Comparison of ENCODE assay signal across 9 mouse cellular contexts in genomic region chr8:45410882-45411281, GRCm38 (mm10). TPM values are rescaled to one million over a fixed set of nuclear protein-coding genes. Genes with fewer than 3 reads are reported as not detected.
A peak's percentile ranks its signal among the peaks of the same experiment; 100 is the strongest.
DNase-seq lines count a peak whose midpoint lies in the region; ATAC-seq and TF ChIP-seq lines count a peak whose summit lies in the region.
"Had no signal": no experiment of that assay in that cellular context is flagged by ENCODE, and none has a peak within 500 bp of the region (broad histone marks: within the 10 kb centered on the region; RNA-seq: fewer than 3 reads in every experiment).

Gene Tlr3, minus strand, starts transcription at chr8:45411080.

- WGBS in heart, embryonic 11.5 days (ENCODE audit: insufficient replicate concordance), result 74% methylated on average over 2 of the region's 2 CpGs
- WGBS in embryonic facial prominence, embryonic 10.5 days, result 61% methylated on average over 2 of the region's 2 CpGs
- 34% methylated on average over 2 of the region's 2 CpGs for WGBS in intestine, embryonic 15.5 days
- 39% methylated on average over 2 of the region's 2 CpGs for WGBS in lung, postnatal 0 days

- intact Hi-C loops in heart, postnatal 25 days (cut with DNase I), result no loop called here

- no peaks in the 10 kb centered on the region for H3K9me3 ChIP-seq in heart, embryonic 11.5 days (replicated peaks; ENCODE audit: control insufficient read depth, low read length)
- H3K9me3 ChIP-seq in embryonic facial prominence, embryonic 10.5 days, result no peaks in the 10 kb centered on the region
- H3K9me3 ChIP-seq in intestine, embryonic 15.5 days, result no peaks in the 10 kb centered on the region
- no peaks in the 10 kb centered on the region for H3K9me3 ChIP-seq in lung, postnatal 0 days (ENCODE audit: low read length)

- no peak for ATAC-seq in heart, embryonic 11.5 days (replicated peaks; ENCODE audit: insufficient number of reproducible peaks, low FRiP score, low TSS enrichment)
- peak; percentile 51 for ATAC-seq in intestine, embryonic 15.5 days
- peak; percentile 22; the same call in 1 of the 2 replicates for ATAC-seq in lung, postnatal 0 days

- H3K4me3 ChIP-seq in heart, embryonic 11.5 days (ENCODE audit: low read depth, low read length), result peak within 1 kb of the TSS; percentile 47
- H3K4me3 ChIP-seq in embryonic facial prominence, embryonic 10.5 days, result peak within 1 kb of the TSS; percentile 50
- H3K4me3 ChIP-seq in intestine, embryonic 15.5 days (replicated peaks), result peak within 1 kb of the TSS; percentile 47
- peak within 1 kb of the TSS; percentile 51 for H3K4me3 ChIP-seq in lung, postnatal 0 days (ENCODE audit: low read depth, low read length)

- H3K4me1 ChIP-seq in heart, embryonic 11.5 days (ENCODE audit: control insufficient read depth, insufficient read depth, low read length), result no peaks in the 10 kb centered on the region
- peaks cover 7% of the 10 kb centered on the region for H3K4me1 ChIP-seq in embryonic facial prominence, embryonic 10.5 days
- no peaks in the 10 kb centered on the region for H3K4me1 ChIP-seq in intestine, embryonic 15.5 days (replicated peaks)
- H3K4me1 ChIP-seq in lung, postnatal 0 days (ENCODE audit: insufficient read depth, low read depth, low read length), result no peaks in the 10 kb centered on the region

- peak within 1 kb of the TSS; percentile 50 for H3K27ac ChIP-seq in heart, embryonic 11.5 days (ENCODE audit: low read depth, low read length)
- H3K27ac ChIP-seq in embryonic facial prominence, embryonic 10.5 days (replicated peaks), result peak within 1 kb of the TSS; percentile 71
- peak within 1 kb of the TSS; percentile 62; the same call in 1 of the 2 replicates for H3K27ac ChIP-seq in intestine, embryonic 15.5 days
- H3K27ac ChIP-seq in lung, postnatal 0 days (ENCODE audit: low read length), result peak within 1 kb of the TSS; percentile 82

- H3K36me3 ChIP-seq in heart, embryonic 11.5 days (ENCODE audit: control insufficient read depth, insufficient read depth, low read length), result no peaks in the 10 kb centered on the region
- H3K36me3 ChIP-seq in embryonic facial prominence, embryonic 10.5 days (replicated peaks), result no peaks in the 10 kb centered on the region
- H3K36me3 ChIP-seq in intestine, embryonic 15.5 days, result no peaks in the 10 kb centered on the region
- H3K36me3 ChIP-seq in lung, postnatal 0 days (ENCODE audit: insufficient read depth, low read length), result no peaks in the 10 kb centered on the region
- H3K36me3 ChIP-seq: G1E had no signal

- TF ChIP-seq EP300 in lung, postnatal 0 days (IDR thresholded peaks at IDR 0.05), result 0 out of 2 replicates have a peak, but pooled peaks have one; percentile 32

- DNase-seq in heart, postnatal 25 days (ENCODE audit: low spot score), result no peak
- DNase-seq in embryonic facial prominence, embryonic 10.5 days (ENCODE audit: low spot score), result no peak
- DNase-seq in lung, postnatal 0 days (ENCODE audit: low spot score), result peak; percentile 52
- DNase-seq in embryo, embryonic 11 days, result no peak
- no peak for DNase-seq in urinary bladder, postnatal 25 days (ENCODE audit: low spot score)
- no peak for DNase-seq in embryo, embryonic 10 days (ENCODE audit: low spot score)

- H3K4me2 ChIP-seq in heart, embryonic 11.5 days, result peak within 1 kb of the TSS; percentile 61
- H3K4me2 ChIP-seq in intestine, embryonic 15.5 days (replicated peaks), result peak within 1 kb of the TSS; percentile 71
- H3K4me2 ChIP-seq in lung, postnatal 0 days (replicated peaks; ENCODE audit: low read depth, low read length), result peak within 1 kb of the TSS; percentile 59

- no peaks in the 10 kb centered on the region for H3K27me3 ChIP-seq in heart, embryonic 11.5 days (ENCODE audit: control insufficient read depth, insufficient read depth, low read length)
- H3K27me3 ChIP-seq in embryonic facial prominence, embryonic 10.5 days (replicated peaks; ENCODE audit: low read depth, poor library complexity, severe bottlenecking), result no peaks in the 10 kb centered on the region
- H3K27me3 ChIP-seq in intestine, embryonic 15.5 days (replicated peaks), result no peaks in the 10 kb centered on the region
- no peaks in the 10 kb centered on the region for H3K27me3 ChIP-seq in lung, postnatal 0 days (replicated peaks; ENCODE audit: insufficient read depth, low read length)

- H3K9ac ChIP-seq in heart, embryonic 11.5 days (ENCODE audit: low read depth, low read length), result peak within 1 kb of the TSS; percentile 12
- peak within 1 kb of the TSS; percentile 40 for H3K9ac ChIP-seq in intestine, embryonic 15.5 days
- H3K9ac ChIP-seq in lung, postnatal 0 days (replicated peaks; ENCODE audit: low read depth), result peak within 1 kb of the TSS; percentile 52

- no peak for TF ChIP-seq CTCF in lung, postnatal 0 days (IDR thresholded peaks at IDR 0.05)

RNA-seq across cellular contexts. Expression of gene Tlr3, which starts in this region (rescaled TPM):
- 1.8 and 1.9 TPM in 2 replicates for polyA plus RNA-seq in heart, embryonic 11.5 days (2014; fragmentation: Nextera tagmentation; extraction: Ambion mirVana)
- total RNA-seq in heart, postnatal 25 days (2021), result 1 to 10 TPM; 7.0 to 7.3 TPM
- 0.70 and 0.80 TPM in 2 replicates for polyA plus RNA-seq in embryonic facial prominence, embryonic 10.5 days (2016; fragmentation: Nextera tagmentation; extraction: Ambion mirVana)
- polyA plus RNA-seq in intestine, embryonic 15.5 days (2015; fragmentation: Nextera tagmentation; extraction: Ambion mirVana), result 1.6 and 2.3 TPM in 2 replicates
- 6.3 and 7.3 TPM in 2 replicates for polyA plus RNA-seq in lung, postnatal 0 days (2015; fragmentation: Nextera tagmentation; extraction: Ambion mirVana)
- polyA plus RNA-seq: G1E had no signal
